Mouse (Mus musculus): ENCODE measurements around the gene Igfbpl1. TPM values are rescaled to one million over a fixed set of nuclear protein-coding genes. Genes with fewer than 3 reads are reported as not detected.

Igfbpl1 gene
- total and polyA plus RNA-seq, 3 experiments = not detected

- Histone ChIP-seq H3K36me3 (ENCODE audit: control insufficient read depth in 1 of 2, insufficient read depth in 2 of 2, low read length in 2 of 2) (no peaks in the 10 kb centered on the region), H3K79me2 (ENCODE audit: control insufficient read depth, insufficient read depth, low read length, poor library complexity) (no peaks in the 10 kb centered on the region), H3K4me1 (ENCODE audit: control insufficient read depth in 1 of 2, insufficient read depth in 2 of 2, low read length in 2 of 2) (no peaks in the 10 kb centered on the region), H3K9ac (ENCODE audit: control insufficient read depth, low read depth, low read length, poor library complexity, severe bottlenecking) (no peak overlapping the region), H3K9me3 (replicated peaks; ENCODE audit: insufficient read depth, low read length) (no peaks in the 10 kb centered on the region), H3K27ac (ENCODE audit: control insufficient read depth, low read depth, low read length) (no peak overlapping the region), H3K27me3 (ENCODE audit: control insufficient read depth in 1 of 2, insufficient read depth in 2 of 2, low read length in 2 of 2) (peaks cover 0 to 3% of the 10 kb centered on the region in 2 experiments; a peak in 2 of 4 replicates), H3K4me3 (ENCODE audit: control insufficient read depth in 1 of 2, insufficient read depth in 1 of 2, low read depth in 2 of 2, low read length in 2 of 2) (no peak overlapping the region)
- TF ChIP-seq MAX (IDR thresholded peaks at IDR 0.05; ENCODE audit: low read length) (no peak), ZNF384 (IDR thresholded peaks at IDR 0.05; ENCODE audit: low read depth, low read length) (no peak), BHLHE40 (IDR thresholded peaks at IDR 0.05; ENCODE audit: borderline replicate concordance, low read depth, low read length) (no peak), TAL1 (IDR thresholded peaks at IDR 0.05; ENCODE audit: low read length) (no peak), ZMIZ1 (IDR thresholded peaks at IDR 0.05; ENCODE audit: low read depth, low read length) (no peak), RAD21 (IDR thresholded peaks at IDR 0.05; ENCODE audit: low read depth, low read length) (no peak), POLR2AphosphoS5 (IDR thresholded peaks at IDR 0.05; ENCODE audit: borderline replicate concordance, low read depth, low read length) (no peak), GATA1 (IDR thresholded peaks at IDR 0.05; ENCODE audit: low read depth, low read length) (no peak), NRF1 (IDR thresholded peaks at IDR 0.05; ENCODE audit: insufficient read depth, low read depth, low read length, poor library complexity, severe bottlenecking) (no peak), UBTF (IDR thresholded peaks at IDR 0.05; ENCODE audit: borderline replicate concordance, insufficient read depth, low read depth, low read length) (no peak), MXI1 (IDR thresholded peaks at IDR 0.05; ENCODE audit: low read depth, low read length) (no peak), CHD1 (IDR thresholded peaks at IDR 0.05; ENCODE audit: low read depth, low read length) (no peak), MYB (IDR thresholded peaks at IDR 0.05; ENCODE audit: low read depth, low read length) (no peak), POLR2A (IDR thresholded peaks at IDR 0.05; ENCODE audit: control insufficient read depth in 1 of 2, insufficient read depth in 1 of 2, low read depth in 1 of 2, low read length in 2 of 2, poor library complexity in 1 of 2) (no peak), ETS1 (IDR thresholded peaks at IDR 0.05; ENCODE audit: low read depth, low read length) (no peak), HCFC1 (IDR thresholded peaks at IDR 0.05; ENCODE audit: low read depth, low read length) (no peak), POLR2AphosphoS2 (IDR thresholded peaks at IDR 0.05; ENCODE audit: low read length) (no peak)
- DNase-seq (ENCODE audit: low read depth, low spot score) = no peak
These were observed 56.1 kb downstream of the Igfbpl1 start for GRCm38 (mm10) chr4:45770638-45771033.

- no peaks in the 10 kb centered on the region for H3K4me1 ChIP-seq (ENCODE audit: control insufficient read depth in 1 of 2, insufficient read depth in 2 of 2, low read length in 2 of 2)
- H3K9ac ChIP-seq (ENCODE audit: control insufficient read depth, low read depth, low read length, poor library complexity, severe bottlenecking) = no peak overlapping the region
- TF ChIP-seq ETS1 (IDR thresholded peaks at IDR 0.05; ENCODE audit: low read depth, low read length) (no peak), NRF1 (IDR thresholded peaks at IDR 0.05; ENCODE audit: insufficient read depth, low read depth, low read length, poor library complexity, severe bottlenecking) (no peak), MYC (IDR thresholded peaks at IDR 0.05; ENCODE audit: low read depth, low read length) (no peak), MAZ (IDR thresholded peaks at IDR 0.05; ENCODE audit: low read depth, low read length) (no peak), MAX (IDR thresholded peaks at IDR 0.05; ENCODE audit: low read length) (no peak), SMC3 (IDR thresholded peaks at IDR 0.05; ENCODE audit: low read depth, low read length) (no peak), ZNF384 (IDR thresholded peaks at IDR 0.05; ENCODE audit: low read depth, low read length) (no peak), GATA1 (IDR thresholded peaks at IDR 0.05; ENCODE audit: low read depth, low read length) (no peak), MXI1 (IDR thresholded peaks at IDR 0.05; ENCODE audit: low read depth, low read length) (no peak), TCF12 (IDR thresholded peaks at IDR 0.05; ENCODE audit: low read depth, low read length) (no peak), CTCF (IDR thresholded peaks at IDR 0.05 in 2 of 3, conservative IDR thresholded peaks at IDR 0.05 in 1 of 3; ENCODE audit: control insufficient read depth in 1 of 3, insufficient read depth in 1 of 3, low read depth in 2 of 3, low read length in 3 of 3, poor library complexity in 1 of 3, severe bottlenecking in 1 of 3) (no peak), RAD21 (IDR thresholded peaks at IDR 0.05; ENCODE audit: low read depth, low read length) (no peak), POLR2A (IDR thresholded peaks at IDR 0.05; ENCODE audit: control insufficient read depth in 1 of 2, insufficient read depth in 1 of 2, low read depth in 1 of 2, low read length in 2 of 2, poor library complexity in 1 of 2) (no peak), MAFK (IDR thresholded peaks at IDR 0.05; ENCODE audit: borderline replicate concordance, low read depth, low read length) (no peak), USF1 (IDR thresholded peaks at IDR 0.05; ENCODE audit: low read depth, low read length) (no peak)
- no peaks in the 10 kb centered on the region for H3K79me2 ChIP-seq (ENCODE audit: control insufficient read depth, insufficient read depth, low read length, poor library complexity)
- peaks cover 0 to 3% of the 10 kb centered on the region in 2 experiments; a peak in 3 of 4 replicates for H3K27me3 ChIP-seq (ENCODE audit: control insufficient read depth in 1 of 2, insufficient read depth in 2 of 2, low read length in 2 of 2)
- H3K4me3 ChIP-seq (ENCODE audit: control insufficient read depth in 1 of 2, insufficient read depth in 1 of 2, low read depth in 2 of 2, low read length in 2 of 2) = no peak overlapping the region
- no peaks in the 10 kb centered on the region for H3K9me3 ChIP-seq (replicated peaks; ENCODE audit: insufficient read depth, low read length)
- no peak for DNase-seq (ENCODE audit: low read depth, low spot score)
- H3K27ac ChIP-seq (ENCODE audit: control insufficient read depth, low read depth, low read length) = no peak overlapping the region
- H3K36me3 ChIP-seq (ENCODE audit: control insufficient read depth in 1 of 2, insufficient read depth in 2 of 2, low read length in 2 of 2) = no peaks in the 10 kb centered on the region
These were observed 56.7 kb downstream of the Igfbpl1 start for GRCm38 (mm10) chr4:45769791-45770637.

Data from MEL (cell line).